Mouse (Mus musculus) cortical plate, adult 2 months (tissue): ENCODE measurements at regions not wholly inside any gene's neighbourhood (a gene's known extent, or its start where the extent isn't known, plus 50 kb on each side); places are given as distances from the start of the nearest gene placed in this dataset.

Experiments used
- CTCF ChIP-seq: fragments of 200-500 bp; IDR thresholded peaks from 2 replicates; pipeline ENCODE4 v1.5.1; 2011; ENCODE audit warnings: mild to moderate bottlenecking, control low read depth, low read length; ENCODE audit not compliant: insufficient read depth; ENCODE audit errors: extremely low read depth
- POLR2A ChIP-seq: fragments of 200-500 bp; IDR thresholded peaks from 2 replicates; pipeline ENCODE4 v1.6.1; 2011; ENCODE audit warnings: mild to moderate bottlenecking, low read length, control low read depth; ENCODE audit not compliant: insufficient read depth; ENCODE audit errors: extremely low read depth

GRCm38 (mm10) chr14:24876508-24876907 is 389.6 kb downstream of the Rps24 start:
- TF ChIP-seq CTCF (no peak), POLR2A (no peak)
